Mouse (Mus musculus) midbrain, embryonic 13.5 days (tissue): ENCODE data around the gene Surf2. TPM values are rescaled to one million over a fixed set of nuclear protein-coding genes. Genes with fewer than 3 reads are reported as not detected.

ENCODE experiments used
- ATAC-seq: fragments of 200-750 bp; cut with Nextera tagmentation; 2 replicates; pipeline ENCODE4 v1.8.0; 2017; ENCODE audit warnings: mild to moderate bottlenecking, moderate TSS enrichment, moderate library complexity
- H3K27ac ChIP-seq: fragments of 300-500 bp; sonication (generic); 2 replicates; pipeline ENCODE4 v1.5.1; 2015; ENCODE audit warnings: inconsistent platforms, mild to moderate bottlenecking, moderate library complexity
- H3K27me3 ChIP-seq: fragments of 300-500 bp; sonication (generic); 2 replicates; pipeline ENCODE4 v1.6.1; 2015; ENCODE audit warnings: mild to moderate bottlenecking, inconsistent platforms
- H3K36me3 ChIP-seq: fragments of 300-500 bp; sonication (generic); 2 replicates; pipeline ENCODE4 v1.6.1; 2015; ENCODE audit warnings: mild to moderate bottlenecking, inconsistent platforms
- H3K4me1 ChIP-seq: fragments of 300-500 bp; sonication (generic); replicated peaks from 2 replicates; pipeline ENCODE4 v1.6.1; 2015; ENCODE audit warnings: inconsistent platforms
- H3K4me2 ChIP-seq: fragments of 300-500 bp; sonication (generic); replicated peaks from 2 replicates; pipeline ENCODE4 v1.6.1; 2015; ENCODE audit warnings: moderate library complexity, mild to moderate bottlenecking, inconsistent platforms
- H3K4me3 ChIP-seq: fragments of 300-500 bp; sonication (generic); replicated peaks from 2 replicates; pipeline ENCODE4 v1.5.1; 2015; ENCODE audit warnings: mild to moderate bottlenecking, inconsistent platforms
- H3K9ac ChIP-seq: fragments of 300-500 bp; sonication (generic); replicated peaks from 2 replicates; pipeline ENCODE4 v1.6.1; 2015; ENCODE audit warnings: mild to moderate bottlenecking, inconsistent platforms
- H3K9me3 ChIP-seq: fragments of 300-500 bp; sonication (generic); 2 replicates; pipeline ENCODE4 v1.6.1; 2016; ENCODE audit warnings: mild to moderate bottlenecking, inconsistent platforms
- WGBS: fragments of 180-500 bp; shearing (Covaris S2); methylation state at CpG from one replicate; pipeline ENCODE4 v1.1.7; 2015; 5-methylcytosine and 5-hydroxymethylcytosine counted together
- polyA plus RNA-seq: library from polyadenylated mRNA; unstranded; fragments of >200 nt; fragmentation: Nextera tagmentation; extraction: Ambion mirVana; gene quantifications from 2 replicates; pipeline ENCODE4 v1.2.1, GENCODE M21; 2015

Gene Surf2
- polyA plus RNA-seq, 1 experiment from 2014 or later: 60.6 TPM

DNA sequence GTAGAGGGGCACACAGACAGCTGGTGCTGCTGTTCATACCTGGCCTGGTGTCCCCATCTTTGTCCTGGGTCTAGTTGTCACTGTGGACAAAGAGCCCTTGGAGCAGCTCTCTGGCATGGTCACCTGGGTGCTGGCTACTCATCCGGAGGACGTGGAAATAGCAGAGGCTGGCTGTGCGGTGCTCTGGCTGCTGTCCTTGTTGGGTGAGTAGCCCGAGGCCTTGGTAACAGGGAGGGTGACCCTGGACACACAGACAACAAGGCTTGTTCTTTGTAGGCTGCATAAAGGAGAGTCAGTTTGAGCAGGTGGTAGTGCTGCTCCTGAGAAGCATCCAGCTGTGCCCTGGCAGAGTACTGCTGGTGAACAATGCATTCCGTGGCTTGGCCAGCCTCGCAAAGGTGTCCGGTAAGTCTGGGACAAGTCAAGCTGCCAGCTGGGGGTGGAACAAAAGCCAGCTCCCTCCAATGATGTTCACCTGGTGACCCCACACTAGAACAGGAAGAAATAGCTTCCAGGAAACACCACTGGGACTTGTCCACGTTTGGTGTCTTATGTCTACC lies 35.3 kb downstream of the Surf2 start:
- no peak overlapping the region for H3K9ac ChIP-seq
- no peaks in the 10 kb centered on the region for H3K27me3 ChIP-seq
- H3K4me1 ChIP-seq: no peaks in the 10 kb centered on the region
- no peak overlapping the region for H3K4me2 ChIP-seq
- no peak overlapping the region for H3K27ac ChIP-seq
- H3K36me3 ChIP-seq: peaks cover 83% of the 10 kb centered on the region
- no peaks in the 10 kb centered on the region for H3K9me3 ChIP-seq
- 93% methylated on average over 8 of the region's 8 CpGs for WGBS
- no peak for ATAC-seq
- H3K4me3 ChIP-seq: no peak overlapping the region

DNA sequence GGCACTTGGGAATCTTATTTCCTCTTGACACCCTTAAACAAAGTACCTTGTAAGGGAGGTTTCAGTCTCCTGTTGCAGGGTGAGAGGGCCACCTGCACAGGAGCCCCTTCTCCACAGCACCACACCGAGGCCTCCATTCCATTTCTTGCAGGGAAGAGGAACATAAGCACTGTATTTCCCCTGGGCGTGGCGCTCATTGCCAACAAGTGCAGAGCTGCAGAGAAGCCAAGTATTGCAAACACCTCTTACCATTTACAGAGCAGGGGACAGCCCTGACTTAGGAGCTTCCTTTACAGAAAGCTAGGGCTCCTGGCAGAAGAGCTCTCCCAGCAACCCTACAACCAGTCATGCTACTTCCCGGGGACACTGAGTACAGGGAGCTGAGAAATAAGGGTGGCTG lies 36.0 kb downstream of the Surf2 start:
- 92% methylated on average over 4 of the region's 4 CpGs for WGBS

GRCm38 (mm10) chr2:26952866-26953265 lies 36.7 kb downstream of the Surf2 start:
- Histone ChIP-seq H3K9ac (no peak overlapping the region), H3K27ac (no peak overlapping the region), H3K36me3 (peaks cover 91% of the 10 kb centered on the region), H3K27me3 (no peaks in the 10 kb centered on the region), H3K4me2 (no peak overlapping the region), H3K4me1 (no peaks in the 10 kb centered on the region), H3K4me3 (no peak overlapping the region), H3K9me3 (no peaks in the 10 kb centered on the region)
- 95% methylated on average over 8 of the region's 8 CpGs for WGBS
- ATAC-seq: no peak

More for the DNA sequence above, 36.0 kb downstream of the Surf2 start:
- no peak overlapping the region for H3K9ac ChIP-seq
- peaks cover 86% of the 10 kb centered on the region for H3K36me3 ChIP-seq
- no peaks in the 10 kb centered on the region for H3K4me1 ChIP-seq
- no peaks in the 10 kb centered on the region for H3K9me3 ChIP-seq
- H3K4me2 ChIP-seq: no peak overlapping the region
- ATAC-seq: no peak
- no peak overlapping the region for H3K4me3 ChIP-seq
- H3K27me3 ChIP-seq: no peaks in the 10 kb centered on the region
- no peak overlapping the region for H3K27ac ChIP-seq

DNA sequence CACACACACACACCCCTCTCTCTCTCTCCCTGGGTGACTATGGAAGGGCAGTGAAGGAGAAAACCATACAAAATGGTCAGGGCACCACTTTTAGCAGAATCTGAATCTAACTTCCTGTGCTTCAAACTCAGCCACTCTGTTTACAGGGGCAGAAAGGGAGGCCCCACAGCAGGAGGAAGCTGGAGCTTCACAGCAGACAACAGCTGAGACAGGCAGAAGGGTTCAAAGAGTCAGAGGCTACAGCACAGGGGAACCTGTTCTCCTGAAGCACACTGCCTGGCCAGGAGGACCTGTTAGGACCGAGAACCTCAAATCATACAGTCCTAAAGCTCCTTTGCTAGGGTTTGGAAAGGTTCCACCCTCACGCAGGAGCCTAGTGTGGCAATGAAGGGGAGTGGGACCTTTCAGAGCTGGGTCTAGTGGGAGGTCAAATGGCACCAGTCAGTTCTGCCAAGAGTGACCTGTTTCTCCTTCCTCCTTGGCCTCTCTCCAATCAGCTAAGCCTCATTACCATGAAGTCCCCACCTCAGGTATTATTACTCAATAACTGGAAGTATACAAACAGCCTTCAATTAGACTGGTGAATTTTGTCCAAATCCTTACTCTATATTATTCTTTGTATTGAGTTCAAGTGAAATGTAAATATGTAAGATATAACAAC lies 38.7 kb downstream of the Surf2 start:
- Histone ChIP-seq H3K9ac (no peak overlapping the region; the same call in 1 of the 2 replicates), H3K27ac (no peak overlapping the region), H3K4me2 (no peak overlapping the region), H3K36me3 (peaks cover 96% of the 10 kb centered on the region), H3K4me1 (no peaks in the 10 kb centered on the region), H3K27me3 (no peaks in the 10 kb centered on the region), H3K4me3 (no peak overlapping the region), H3K9me3 (no peaks in the 10 kb centered on the region)
- 96% methylated on average over 2 of the region's 2 CpGs for WGBS
- ATAC-seq: no peak

DNA sequence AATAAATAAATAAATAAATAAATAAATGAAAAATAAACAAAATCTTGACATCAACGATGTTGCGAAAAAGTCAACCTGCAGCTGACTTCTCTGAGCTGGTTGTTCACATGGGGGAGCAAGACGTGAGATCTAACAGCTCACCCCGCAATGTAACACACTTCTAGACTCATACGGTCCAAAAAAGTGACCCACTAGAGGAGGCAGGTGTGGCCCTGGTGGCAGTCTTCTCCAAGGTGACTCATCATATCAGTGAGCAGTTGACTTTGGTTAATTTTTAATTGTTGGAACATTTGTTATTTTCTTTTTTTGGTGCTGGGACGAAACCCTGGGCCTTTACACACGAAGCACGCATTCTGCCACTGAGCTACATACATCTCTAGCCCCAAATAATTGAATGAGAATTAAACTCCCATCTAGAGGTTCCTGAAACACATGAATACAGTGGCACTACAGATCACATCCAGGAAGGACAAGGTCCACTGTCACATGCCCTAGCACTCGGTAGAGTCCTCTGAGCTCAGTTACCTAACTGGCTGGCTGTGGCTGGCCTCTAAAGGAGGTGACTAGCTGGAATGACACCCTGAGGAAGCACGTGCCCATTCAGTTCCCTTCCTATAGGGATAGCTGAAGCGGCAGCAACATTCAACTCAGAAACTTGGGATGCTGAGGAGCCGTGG lies 40.8 kb downstream of the Surf2 start:
- peaks cover 14% of the 10 kb centered on the region for H3K4me1 ChIP-seq
- no peak overlapping the region for H3K27ac ChIP-seq
- ATAC-seq: no peak
- no peak overlapping the region for H3K4me2 ChIP-seq
- no peaks in the 10 kb centered on the region for H3K27me3 ChIP-seq
- no peak overlapping the region for H3K9ac ChIP-seq
- H3K36me3 ChIP-seq: peaks cover 88% of the 10 kb centered on the region
- no peak overlapping the region for H3K4me3 ChIP-seq
- 94% methylated on average over 12 of the region's 12 CpGs for WGBS
- H3K9me3 ChIP-seq: no peaks in the 10 kb centered on the region

DNA sequence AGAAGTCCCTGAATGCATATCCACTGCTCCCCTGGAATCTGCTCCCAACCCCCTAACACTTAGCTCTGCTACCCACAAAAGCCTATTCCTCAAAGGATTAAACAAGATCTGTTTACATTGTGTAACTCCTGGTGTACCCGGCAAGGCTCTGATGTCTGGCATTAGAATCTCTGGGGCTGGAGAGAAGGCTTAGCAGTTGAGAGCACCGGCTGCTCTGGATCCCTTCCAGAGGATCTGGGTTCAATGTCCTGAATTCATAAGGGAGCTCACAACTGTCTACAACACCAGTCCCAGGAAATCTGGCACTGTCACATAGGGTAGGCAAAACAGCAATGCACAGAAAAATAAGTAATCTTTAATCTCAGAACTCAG lies 41.3 kb downstream of the Surf2 start:
- Histone ChIP-seq H3K4me1 (peaks cover 19% of the 10 kb centered on the region), H3K9ac (no peak overlapping the region), H3K36me3 (peaks cover 87% of the 10 kb centered on the region), H3K9me3 (no peaks in the 10 kb centered on the region), H3K4me2 (no peak overlapping the region), H3K4me3 (no peak overlapping the region), H3K27me3 (no peaks in the 10 kb centered on the region), H3K27ac (no peak overlapping the region)
- no peak for ATAC-seq
- 92% methylated on average over 2 of the region's 2 CpGs for WGBS

- Histone ChIP-seq H3K4me3 (no peak overlapping the region), H3K27ac (no peak overlapping the region), H3K9ac (no peak overlapping the region), H3K4me1 (peaks cover 37% of the 10 kb centered on the region), H3K9me3 (no peaks in the 10 kb centered on the region), H3K4me2 (no peak overlapping the region), H3K27me3 (no peaks in the 10 kb centered on the region), H3K36me3 (peaks cover 55% of the 10 kb centered on the region)
- 80% methylated on average over 4 of the region's 4 CpGs for WGBS
- no peak for ATAC-seq
These were observed 44.6 kb downstream of the Surf2 start for GRCm38 (mm10) chr2:26960756-26961155.

DNA sequence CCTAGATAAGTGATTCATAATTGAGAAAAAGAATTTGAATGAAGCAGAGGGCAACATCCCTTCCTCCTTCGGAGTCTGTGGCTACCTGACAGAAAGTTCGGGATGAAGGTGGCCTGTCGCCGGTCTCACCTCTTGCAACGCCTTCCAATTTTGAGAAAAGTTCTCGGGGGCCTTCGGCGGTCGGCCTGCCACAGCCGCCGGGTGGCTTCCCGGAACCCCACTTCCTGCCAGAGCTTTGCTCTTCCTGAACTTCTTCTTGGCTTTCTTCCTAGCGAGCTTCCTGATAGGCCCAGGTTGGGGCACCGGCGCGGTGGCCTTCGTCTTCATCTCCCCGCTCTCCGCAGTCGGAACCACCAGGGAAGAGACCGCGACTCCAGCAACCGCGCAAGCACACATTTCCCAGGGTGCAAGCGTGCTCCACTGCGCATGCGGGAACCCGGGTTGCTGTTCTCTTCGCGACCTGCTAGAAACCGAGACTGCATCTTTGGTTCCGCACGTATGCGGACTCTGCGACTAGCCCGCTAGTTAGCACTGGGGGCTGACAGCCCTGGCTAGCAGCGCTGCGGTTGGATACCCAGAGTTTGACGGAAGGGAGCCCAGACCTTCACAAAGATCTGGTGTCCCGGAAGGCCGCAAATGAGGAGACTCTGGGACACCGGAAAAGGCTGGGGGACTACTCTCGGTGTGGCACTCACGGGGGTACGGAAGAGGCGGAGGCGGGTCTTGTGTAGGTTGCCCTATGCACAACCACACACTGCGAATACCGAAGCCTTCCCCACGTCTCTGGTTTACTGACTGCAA lies 48.0 kb downstream of the Surf2 start, which contains the start of gene Rexo4:
Gene Rexo4 (minus strand): TSS at position 464 of the 801 bp plus-strand sequence.
- peak; percentile 98 for ATAC-seq
- H3K4me1 ChIP-seq: peaks cover 37% of the 10 kb centered on the region

GRCm38 (mm10) chr2:26964724-26965370 lies 48.7 kb downstream of the Surf2 start:
- no peak for ATAC-seq

More for the DNA sequence above, 48.0 kb downstream of the Surf2 start, which contains the start of gene Rexo4:
- Histone ChIP-seq H3K27ac (peak within 1 kb of the TSS; percentile 98), H3K9ac (peak within 1 kb of the TSS; percentile 91), H3K27me3 (no peaks in the 10 kb centered on the region), H3K9me3 (no peaks in the 10 kb centered on the region), H3K4me3 (peak within 1 kb of the TSS; percentile 81), H3K4me2 (peak within 1 kb of the TSS; percentile 91), H3K36me3 (peaks cover 22% of the 10 kb centered on the region)
- under 1% methylated on average over 50 of the region's 50 CpGs for WGBS

DNA sequence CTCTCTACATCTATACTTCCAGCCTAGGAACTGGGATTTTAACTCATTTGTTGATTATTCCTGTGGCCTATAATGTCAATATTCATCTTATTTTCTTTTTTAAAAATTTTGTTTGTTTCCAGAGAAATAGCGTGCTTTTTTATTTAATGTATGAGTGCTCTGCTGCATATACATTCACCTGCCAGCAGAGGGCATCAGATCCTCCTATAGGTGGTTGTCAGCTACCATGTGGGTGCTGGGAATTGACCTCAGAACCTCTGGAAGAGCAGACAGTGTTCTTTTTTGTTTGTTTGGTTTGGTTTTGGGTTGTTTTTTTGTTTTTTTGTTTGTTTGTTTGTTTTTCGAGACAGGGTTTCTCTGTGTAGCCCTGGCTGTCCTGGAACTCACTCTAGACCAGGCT lies 51.1 kb downstream of the Surf2 start:
- Histone ChIP-seq H3K27ac (no peak overlapping the region), H3K4me1 (peaks cover 20% of the 10 kb centered on the region), H3K9ac (no peak overlapping the region), H3K36me3 (peaks cover 1% of the 10 kb centered on the region), H3K27me3 (no peaks in the 10 kb centered on the region), H3K4me3 (no peak overlapping the region), H3K9me3 (no peaks in the 10 kb centered on the region), H3K4me2 (no peak overlapping the region)
- 76% methylated on average over 2 of the region's 2 CpGs for WGBS
- no peak for ATAC-seq

More at GRCm38 (mm10) chr2:26964724-26965370, 48.7 kb downstream of the Surf2 start:
- H3K9ac ChIP-seq: peak overlapping the region; percentile 91
- H3K27ac ChIP-seq: peak overlapping the region; percentile 98
- peaks cover 37% of the 10 kb centered on the region for H3K4me1 ChIP-seq
- no peaks in the 10 kb centered on the region for H3K27me3 ChIP-seq
- peak overlapping the region; percentile 81 for H3K4me3 ChIP-seq
- WGBS: 19% methylated on average over 14 of the region's 14 CpGs
- peak overlapping the region; percentile 91 for H3K4me2 ChIP-seq
- H3K36me3 ChIP-seq: peaks cover 18% of the 10 kb centered on the region
- H3K9me3 ChIP-seq: no peaks in the 10 kb centered on the region
